Mouse (Mus musculus) gastrocnemius, postnatal 36 days (tissue): ENCODE data around the gene Gm13288. TPM values are rescaled to one million over a fixed set of nuclear protein-coding genes. Genes with fewer than 3 reads are reported as not detected.
A peak's percentile ranks its signal among the peaks of the same experiment; 100 is the strongest.
"Not testable (repeated sequence)": the region's sequence is repeated elsewhere in the genome, so short reads cannot be mapped to it uniquely, and the experiment has no call there.

Source experiments
- DNase-seq, 2 experiments: peaks; one replicate each; pipeline ENCODE4 v3.0.0; 2022
- intact Hi-C: fragments of 180-260 bp; cut with DNase I; formaldehyde crosslinking; loops from one replicate; pipeline ENCODE4 v1.15.1; 2025
- long read RNA-seq, 2 experiments: library from polyadenylated mRNA; stranded (forward); transcript quantifications; one replicate each; pipeline ENCODE4 v2.0.0; 2021
- total RNA-seq, 2 experiments: library from RNA; stranded (reverse); gene quantifications; 2 replicates each; pipeline ENCODE4 v1.2.3; 2021

The Gm13288 gene
- not detected for total RNA-seq
- long read RNA-seq, experiment 1: 0 reads
- long read RNA-seq, experiment 2: 0 reads

- DNase-seq, intact Hi-C loops: not testable (repeated sequence)
Observed at GRCm38 (mm10) chr4:88805231-88805630, at the start of gene Gm13288. Gm13288 (plus strand) TSS chr4:88805531.

DNA sequence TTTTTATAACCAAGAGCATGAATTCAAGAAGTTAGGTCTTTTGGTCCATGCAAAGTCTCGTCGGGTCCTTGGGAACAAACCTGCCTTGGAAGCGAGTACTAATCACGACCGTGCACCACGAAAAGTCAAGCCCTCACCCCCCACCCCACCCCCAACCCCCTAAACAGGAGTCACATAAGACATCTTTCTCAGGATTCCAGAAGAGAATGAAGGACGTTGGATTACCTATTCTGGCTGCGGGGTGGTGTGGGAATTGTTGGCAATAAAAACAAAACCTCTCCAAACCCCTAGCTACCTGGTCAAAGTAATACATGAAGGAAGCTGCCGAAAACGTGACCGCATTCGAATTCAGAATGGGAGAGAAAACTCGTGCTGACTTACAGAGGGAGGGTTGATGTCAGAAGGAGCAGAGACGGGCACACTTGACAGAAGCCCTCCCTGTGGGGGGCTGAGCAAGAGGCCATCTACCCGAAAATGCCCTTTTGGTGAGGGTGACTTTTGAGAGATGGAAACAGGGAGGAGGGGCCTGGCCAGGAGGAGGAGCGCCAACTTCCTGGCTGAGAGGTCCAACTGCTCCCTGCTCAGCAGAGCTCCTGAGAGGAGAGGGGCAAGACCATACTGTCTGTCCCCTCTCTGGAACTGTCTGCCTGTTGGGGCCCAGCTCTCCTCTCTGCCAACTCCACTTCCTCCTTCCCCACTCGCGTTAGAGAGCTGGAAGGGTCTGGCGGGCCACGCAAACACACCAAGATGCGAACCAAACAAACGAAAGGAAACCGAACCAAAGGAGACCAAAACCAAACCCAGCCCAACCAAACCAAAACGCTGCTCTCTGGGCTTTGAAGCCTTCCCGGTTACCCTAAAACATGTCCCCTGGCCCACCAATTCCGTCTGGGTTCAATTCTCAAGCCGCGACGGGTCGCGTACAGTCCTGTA is 48.5 kb upstream of the Gm13288 start:
- DNase-seq: peak in 1 of 2 experiments; percentile 25
- intact Hi-C loops: not testable (repeated sequence)

DNA sequence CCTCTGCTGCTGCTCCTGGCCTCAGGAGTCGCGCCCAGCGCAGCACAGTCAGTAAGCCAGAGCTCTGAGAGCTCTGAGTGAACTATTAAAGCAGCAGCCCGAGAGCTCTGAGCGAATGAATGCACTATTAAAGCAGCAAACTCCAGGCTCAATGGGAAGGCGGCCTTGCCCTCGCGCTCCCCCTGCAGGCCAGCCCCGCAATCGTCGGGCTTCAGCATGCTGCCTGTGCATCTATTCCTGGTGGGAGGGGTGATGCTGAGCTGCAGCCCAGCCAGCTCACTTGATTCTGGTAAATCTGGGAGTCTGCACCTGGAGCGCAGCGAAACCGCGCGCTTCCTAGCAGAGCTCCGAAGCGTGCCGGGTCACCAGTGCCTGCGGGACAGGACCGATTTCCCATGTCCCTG is 47.7 kb upstream of the Gm13288 start:
- intact Hi-C loops: not testable (repeated sequence)

GRCm38 (mm10) chr4:88758751-88759150 is 46.6 kb upstream of the Gm13288 start:
- intact Hi-C loops, DNase-seq: not testable (repeated sequence)

More for the DNA sequence above, 47.7 kb upstream of the Gm13288 start:
- peak; percentile 74 to 90 for DNase-seq

DNA sequence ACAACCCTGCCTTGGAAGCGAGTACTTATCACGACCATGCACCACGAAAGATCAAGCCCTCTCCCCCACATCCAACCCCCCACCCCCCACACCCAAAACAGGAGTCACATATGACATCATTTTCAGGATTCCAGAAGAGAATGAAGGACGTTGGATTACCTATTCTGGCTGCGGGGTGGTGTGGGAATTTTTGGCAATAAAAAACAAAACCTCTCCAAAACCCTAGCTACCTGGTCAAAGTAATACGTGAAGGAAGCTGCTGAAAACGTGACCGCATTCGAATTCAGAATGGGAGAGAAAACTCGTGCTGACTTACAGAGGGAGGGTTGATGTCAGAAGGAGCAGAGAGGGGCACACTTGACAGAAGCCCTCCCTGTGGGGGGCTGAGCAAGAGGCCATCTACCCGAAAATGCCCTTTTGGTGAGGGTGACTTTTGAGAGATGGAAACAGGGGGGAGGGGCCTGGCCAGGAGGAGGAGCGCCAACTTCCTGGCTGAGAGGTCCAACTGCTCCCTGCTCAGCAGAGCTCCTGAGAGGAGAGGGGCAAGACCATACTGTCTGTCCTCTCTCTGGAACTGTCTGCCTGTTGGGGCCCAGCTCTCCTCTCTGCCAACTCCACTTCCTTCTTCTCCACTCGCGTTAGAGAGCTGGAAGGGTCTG is 45.6 kb upstream of the Gm13288 start, which contains the start of gene Gm13283:
Gene Gm13283 (plus strand): TSS at position 510 of the 659 bp plus-strand sequence.
- intact Hi-C loops, DNase-seq: not testable (repeated sequence)

GRCm38 (mm10) chr4:88760431-88760830 is 44.9 kb upstream of the Gm13288 start:
- intact Hi-C loops: not testable (repeated sequence)
- peak; percentile 65 to 71 for DNase-seq

- intact Hi-C loops: not testable (repeated sequence)
- DNase-seq: peak; percentile 55 to 68
Observed at GRCm38 (mm10) chr4:88761776-88762175, 43.6 kb upstream of the Gm13288 start.

DNA sequence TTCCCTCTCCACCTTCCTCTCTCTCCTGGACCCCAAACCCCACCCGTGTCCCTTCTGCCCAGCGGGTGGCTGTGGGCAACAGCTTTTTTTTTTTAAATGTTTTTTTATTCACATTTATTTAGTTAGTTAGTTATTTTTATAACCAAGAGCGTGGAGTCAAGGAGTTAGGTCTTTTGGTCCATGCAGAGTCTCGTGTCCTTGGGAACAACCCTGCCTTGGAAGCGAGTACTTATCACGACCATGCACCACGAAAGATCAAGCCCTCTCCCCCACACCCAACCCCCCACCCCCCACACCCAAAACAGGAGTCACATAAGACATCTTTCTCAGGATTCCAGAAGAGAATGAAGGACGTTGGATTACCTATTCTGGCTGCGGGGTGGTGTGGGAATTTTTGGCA is 43.0 kb upstream of the Gm13288 start:
- DNase-seq, intact Hi-C loops: not testable (repeated sequence)

DNA sequence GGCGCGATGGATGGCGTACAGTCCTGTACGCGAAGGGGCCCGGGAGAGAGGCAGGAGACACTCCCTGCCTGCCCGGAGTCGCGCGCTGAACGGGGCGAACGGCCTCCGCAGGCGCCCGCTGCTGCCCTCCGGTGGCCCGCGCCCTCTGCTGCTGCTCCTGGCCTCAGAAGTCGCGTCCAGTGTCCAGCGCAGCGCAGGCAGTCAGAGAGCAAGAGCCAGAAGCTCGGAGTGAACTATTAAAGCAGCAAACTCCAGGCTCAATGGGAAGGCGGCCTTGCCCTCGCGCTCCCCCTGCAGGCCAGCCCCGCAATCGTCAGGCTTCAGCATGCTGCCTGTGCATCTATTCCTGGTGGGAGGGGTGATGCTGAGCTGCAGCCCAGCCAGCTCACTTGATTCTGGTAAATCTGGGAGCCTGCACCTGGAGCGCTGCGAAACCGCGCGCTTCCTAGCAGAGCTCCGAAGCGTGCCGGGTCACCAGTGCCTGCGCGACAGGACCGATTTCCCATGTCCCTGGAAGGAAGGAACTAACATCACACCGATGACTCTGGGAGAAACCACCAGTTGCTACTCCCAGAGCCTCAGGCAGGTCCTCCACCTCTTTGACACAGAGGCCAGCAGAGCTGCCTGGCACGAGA is 41.8 kb upstream of the Gm13288 start:
- DNase-seq: peak; percentile 38 to 46
- intact Hi-C loops: not testable (repeated sequence)

- intact Hi-C loops, DNase-seq: not testable (repeated sequence)
Observed at GRCm38 (mm10) chr4:88773534-88773933, 31.8 kb upstream of the Gm13288 start, which contains the start of gene Gm13290. Gm13290 (plus strand) TSS chr4:88773834.

- DNase-seq, intact Hi-C loops: not testable (repeated sequence)
Observed at GRCm38 (mm10) chr4:88776622-88777021, 28.7 kb upstream of the Gm13288 start, which contains the start of gene Gm13289. Gm13289 (plus strand) TSS chr4:88776922.

DNA sequence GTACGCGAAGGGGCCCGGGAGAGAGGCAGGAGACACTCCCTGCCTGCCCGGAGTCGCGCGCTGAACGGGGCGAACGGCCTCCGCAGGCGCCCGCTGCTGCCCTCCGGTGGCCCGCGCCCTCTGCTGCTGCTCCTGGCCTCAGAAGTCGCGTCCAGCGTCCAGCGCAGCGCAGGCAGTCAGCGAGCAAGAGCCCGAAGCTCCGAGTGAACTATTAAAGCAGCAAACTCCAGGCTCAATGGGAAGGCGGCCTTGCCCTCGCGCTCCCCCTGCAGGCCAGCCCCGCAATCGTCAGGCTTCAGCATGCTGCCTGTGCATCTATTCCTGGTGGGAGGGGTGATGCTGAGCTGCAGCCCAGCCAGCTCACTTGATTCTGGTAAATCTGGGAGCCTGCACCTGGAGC is 25.8 kb upstream of the Gm13288 start, which contains the start of gene Gm13272:
Gene Gm13272 (plus strand): TSS at position 301 of the 400 bp plus-strand sequence.
- not testable (repeated sequence) for DNase-seq

GRCm38 (mm10) chr4:88780320-88780719 is 25.0 kb upstream of the Gm13288 start:
- DNase-seq, intact Hi-C loops: not testable (repeated sequence)

More for the DNA sequence above, 25.8 kb upstream of the Gm13288 start, which contains the start of gene Gm13272:
- intact Hi-C loops: not testable (repeated sequence)

- intact Hi-C loops, DNase-seq: not testable (repeated sequence)
Observed at GRCm38 (mm10) chr4:88781831-88782230, 23.5 kb upstream of the Gm13288 start, which contains the start of gene Ifnz. Ifnz (plus strand) TSS chr4:88782131.

- intact Hi-C loops, DNase-seq: not testable (repeated sequence)
Observed at GRCm38 (mm10) chr4:88782335-88782734, 23.0 kb upstream of the Gm13288 start.

DNA sequence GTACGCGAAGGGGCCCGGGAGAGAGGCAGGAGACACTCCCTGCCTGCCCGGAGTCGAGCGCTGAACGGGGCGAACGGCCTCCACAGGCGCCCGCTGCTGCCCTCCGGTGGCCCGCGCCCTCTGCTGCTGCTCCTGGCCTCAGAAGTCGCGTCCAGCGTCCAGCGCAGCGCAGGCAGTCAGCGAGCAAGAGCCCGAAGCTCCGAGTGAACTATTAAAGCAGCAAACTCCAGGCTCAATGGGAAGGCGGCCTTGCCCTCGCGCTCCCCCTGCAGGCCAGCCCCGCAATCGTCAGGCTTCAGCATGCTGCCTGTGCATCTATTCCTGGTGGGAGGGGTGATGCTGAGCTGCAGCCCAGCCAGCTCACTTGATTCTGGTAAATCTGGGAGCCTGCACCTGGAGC is 19.9 kb upstream of the Gm13288 start, which contains the start of gene Gm13276:
Gene Gm13276 (plus strand): TSS at position 301 of the 400 bp plus-strand sequence.
- intact Hi-C loops, DNase-seq: not testable (repeated sequence)

- intact Hi-C loops: not testable (repeated sequence)
- DNase-seq: peak; percentile 34 to 63
Observed at GRCm38 (mm10) chr4:88788402-88788801, 16.9 kb upstream of the Gm13288 start, which contains the start of gene Gm13277. Gm13277 (plus strand) TSS chr4:88788632.

GRCm38 (mm10) chr4:88791250-88791649 is 14.1 kb upstream of the Gm13288 start, which contains the start of gene Gm13278:
Gm13278 (plus strand) TSS chr4:88791550.
- intact Hi-C loops, DNase-seq: not testable (repeated sequence)

DNA sequence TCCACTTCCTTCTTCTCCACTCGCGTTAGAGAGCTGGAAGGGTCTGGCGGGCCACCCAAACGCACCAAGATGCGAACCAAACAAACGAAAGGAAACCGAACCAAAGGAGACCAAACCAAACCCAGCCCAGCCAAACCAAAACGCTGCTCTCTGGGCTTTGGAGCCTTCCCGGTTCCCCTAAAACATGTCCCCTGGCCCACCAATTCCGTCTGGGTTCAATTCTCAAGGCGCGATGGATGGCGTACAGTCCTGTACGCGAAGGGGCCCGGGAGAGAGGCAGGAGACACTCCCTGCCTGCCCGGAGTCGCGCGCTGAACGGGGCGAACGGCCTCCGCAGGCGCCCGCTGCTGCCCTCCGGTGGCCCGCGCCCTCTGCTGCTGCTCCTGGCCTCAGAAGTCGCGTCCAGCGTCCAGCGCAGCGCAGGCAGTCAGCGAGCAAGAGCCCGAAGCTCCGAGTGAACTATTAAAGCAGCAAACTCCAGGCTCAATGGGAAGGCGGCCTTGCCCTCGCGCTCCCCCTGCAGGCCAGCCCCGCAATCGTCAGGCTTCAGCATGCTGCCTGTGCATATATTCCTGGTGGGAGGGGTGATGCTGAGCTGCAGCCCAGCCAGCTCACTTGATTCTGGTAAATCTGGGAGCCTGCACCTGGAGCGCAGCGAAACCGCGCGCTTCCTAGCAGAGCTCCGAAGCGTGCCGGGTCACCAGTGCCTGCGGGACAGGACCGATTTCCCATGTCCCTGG is 11.2 kb upstream of the Gm13288 start, which contains the start of gene Gm13275:
Gene Gm13275 (plus strand): TSS at position 552 of the 740 bp plus-strand sequence.
- DNase-seq: peak; percentile 45 to 80
- intact Hi-C loops: not testable (repeated sequence)
